Mouse (Mus musculus): ENCODE results near the gene Paox.

Gene Paox

GRCm38 (mm10) chr7:140115583-140116328 is at the start of gene Paox:
Paox (plus strand) TSS chr7:140115799.
- DNase-seq, result no peak

- DNase-seq, result no peak
Measured at GRCm38 (mm10) chr7:140067397-140067796, 48.2 kb upstream of the Paox start.

- no peak for DNase-seq
Measured at GRCm38 (mm10) chr7:140070042-140070711, 45.4 kb upstream of the Paox start.

GRCm38 (mm10) chr7:140077698-140078097 is 37.9 kb upstream of the Paox start:
- DNase-seq, result no peak

GRCm38 (mm10) chr7:140078711-140079110 is 36.9 kb upstream of the Paox start:
- DNase-seq, result peak; percentile 80

GRCm38 (mm10) chr7:140080503-140081156 is 35.0 kb upstream of the Paox start:
- DNase-seq, result peak; percentile 94

- peak; percentile 71 for DNase-seq
Measured at GRCm38 (mm10) chr7:140081408-140082241, 34.0 kb upstream of the Paox start.

GRCm38 (mm10) chr7:140082242-140082678 is 33.3 kb upstream of the Paox start, which contains the start of gene Caly:
Caly (minus strand) TSS chr7:140082548.
- peak; percentile 85 for DNase-seq

- DNase-seq, result no peak
Measured at GRCm38 (mm10) chr7:140090601-140091000, 25.0 kb upstream of the Paox start.

GRCm38 (mm10) chr7:140092924-140093528 is 22.6 kb upstream of the Paox start, which contains the start of gene Prap1:
Prap1 (plus strand) TSS chr7:140093395.
- no peak for DNase-seq

- DNase-seq, result no peak
Measured at GRCm38 (mm10) chr7:140094954-140095353, 20.6 kb upstream of the Paox start.

- no peak for DNase-seq
Measured at GRCm38 (mm10) chr7:140095556-140095955, 20.0 kb upstream of the Paox start.

- DNase-seq, result no peak
Measured at GRCm38 (mm10) chr7:140096055-140096454, 19.5 kb upstream of the Paox start.

- no peak for DNase-seq
Measured at GRCm38 (mm10) chr7:140098466-140098865, 17.1 kb upstream of the Paox start.

GRCm38 (mm10) chr7:140101498-140101897 is 14.1 kb upstream of the Paox start:
- DNase-seq, result peak; percentile 52

- peak; percentile 91 for DNase-seq
Measured at GRCm38 (mm10) chr7:140101993-140102860, 13.4 kb upstream of the Paox start, which contains the start of gene Fuom. Fuom (minus strand) TSS chr7:140102441.

GRCm38 (mm10) chr7:140104009-140104408 is 11.6 kb upstream of the Paox start:
- DNase-seq, result no peak

- DNase-seq, result no peak
Measured at GRCm38 (mm10) chr7:140111943-140112342, 3.7 kb upstream of the Paox start.

GRCm38 (mm10) chr7:140116329-140117054 is 893 bp downstream of the Paox start, which contains the start of gene Echs1:
Echs1 (minus strand) TSS chr7:140116476.
- peak; percentile 91 for DNase-seq

GRCm38 (mm10) chr7:140120484-140120883 is 4.9 kb downstream of the Paox start:
- DNase-seq, result no peak

All from cerebellum, adult 9-11 months (tissue).